ENCODE assay signal across 18 mouse cellular contexts in the genomic region with DNA sequence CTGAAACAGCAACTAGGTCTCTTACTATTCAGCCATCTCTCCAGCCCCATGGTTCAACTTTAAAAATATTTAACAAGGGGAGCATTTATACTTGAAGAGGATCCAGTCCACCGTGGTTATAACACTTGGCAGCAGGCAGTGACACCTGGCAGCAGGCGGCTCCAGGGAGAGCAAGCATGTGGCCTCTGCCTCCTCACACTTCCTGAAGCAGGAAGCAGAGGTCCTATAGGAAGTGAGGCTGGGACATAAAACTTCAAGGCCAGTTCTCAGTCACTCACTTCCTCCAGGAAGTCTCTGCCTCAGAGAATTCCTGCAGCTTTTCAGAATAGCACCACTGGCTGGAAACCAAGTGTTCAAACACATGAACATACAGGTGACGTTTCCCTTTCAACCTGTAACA. TPM values are rescaled to one million over a fixed set of nuclear protein-coding genes. Genes with fewer than 3 reads are reported as not detected.
A peak's percentile ranks its signal among the peaks of the same experiment; 100 is the strongest.
DNase-seq lines count a peak whose midpoint lies in the region; ATAC-seq lines count a peak whose summit lies in the region.
"Had no signal": no experiment of that assay in that cellular context is flagged by ENCODE, and none has a peak within 500 bp of the region (broad histone marks: within the 10 kb centered on the region; RNA-seq: fewer than 3 reads in every experiment).

No protein-coding gene starts in this region.

- intact Hi-C loops in heart, postnatal 25 days (cut with DNase I), result no loop called here
- intact Hi-C loops in heart, postnatal 10 days (cut with DNase I), result no loop called here

- H3K4me3 ChIP-seq in hindbrain, embryonic 10.5 days, result no peak overlapping the region
- H3K4me3 ChIP-seq: neural tube, embryonic 12.5 days had no signal

- ATAC-seq in frontal cortex, adult (ENCODE audit: low TSS enrichment), result no peak

- H3K36me3 ChIP-seq in hindbrain, embryonic 10.5 days, result no peaks in the 10 kb centered on the region
- H3K36me3 ChIP-seq: neural tube, embryonic 12.5 days had no signal

- no peaks in the 10 kb centered on the region for H3K9me3 ChIP-seq in hindbrain, embryonic 10.5 days
- H3K9me3 ChIP-seq: neural tube, embryonic 12.5 days had no signal

- H3K4me1 ChIP-seq in hindbrain, embryonic 10.5 days (replicated peaks), result no peaks in the 10 kb centered on the region
- H3K4me1 ChIP-seq: neural tube, embryonic 12.5 days had no signal

- no peaks in the 10 kb centered on the region for H3K27me3 ChIP-seq in hindbrain, embryonic 10.5 days (ENCODE audit: insufficient read depth, poor library complexity, severe bottlenecking)
- H3K27me3 ChIP-seq: neural tube, embryonic 12.5 days had no signal

- peak; percentile 96 for DNase-seq in heart, adult 11 months
- no peak for DNase-seq in heart, postnatal 25 days (ENCODE audit: low spot score)
- peak; percentile 14 for DNase-seq in adrenal gland, postnatal 10 days
- peak; percentile 15 to 32 for DNase-seq in heart, postnatal 10 days
- DNase-seq in kidney, postnatal 25 days, result peak; percentile 36 to 78
- no peak for DNase-seq in layer of hippocampus, postnatal 10 days (ENCODE audit: low spot score in 2 of 2)
- no peak for DNase-seq in hindbrain, embryonic 10.5 days (ENCODE audit: low spot score)
- DNase-seq: cerebellum, adult 11-12 months; embryo, embryonic 11 days; midbrain, embryonic 14.5 days; retina, postnatal 1 day; thymus, postnatal 25 days had no signal

- WGBS in hindbrain, embryonic 10.5 days, result 69% methylated on average over 3 of the region's 3 CpGs

- H3K27ac ChIP-seq in hindbrain, embryonic 10.5 days, result no peak overlapping the region
- H3K27ac ChIP-seq: neural tube, embryonic 12.5 days had no signal

RNA-seq across cellular contexts. Expression of a gene that starts 20.7 kb away (rescaled TPM):
- total RNA-seq in heart, postnatal 25 days (2021), result not detected
- total RNA-seq in adrenal gland, postnatal 10 days (2021), result not detected
- total RNA-seq in heart, postnatal 10 days (2021), result not detected
- not detected for total RNA-seq in layer of hippocampus, postnatal 10 days (2021)
- polyA plus RNA-seq in hindbrain, embryonic 10.5 days (2016; fragmentation: Nextera tagmentation; extraction: Ambion mirVana), result not detected in 2 replicates
- total RNA-seq: gastrocnemius, adult 18-20 months; heart, postnatal 14 days; left cerebral cortex, postnatal 25 days had no signal
- polyA plus RNA-seq: intestine, embryonic 14.5 days; midbrain, embryonic 14.5 days; neural tube, embryonic 12.5 days had no signal

RNA-seq across cellular contexts. Expression of a gene that starts 34.4 kb away (rescaled TPM):
- total RNA-seq in heart, postnatal 25 days (2021), result 10 to 100 TPM; 18.9 to 20.1 TPM
- total RNA-seq in adrenal gland, postnatal 10 days (2021), result 10 to 100 TPM; 22.3 to 29.2 TPM
- total RNA-seq in heart, postnatal 10 days (2021), result 10 to 100 TPM; 33.4 to 33.5 TPM
- total RNA-seq in layer of hippocampus, postnatal 10 days (2021), result 10 to 100 TPM; 38.0 to 46.6 TPM
- polyA plus RNA-seq in hindbrain, embryonic 10.5 days (2016; fragmentation: Nextera tagmentation; extraction: Ambion mirVana), result 41.3 and 41.8 TPM in 2 replicates

Comparison
In these comparisons a context has a peak if more than half of its experiments do, and no peak if none do; other contexts are left out.
1. DNase-seq: peak in heart, adult 11 months (single experiment), adrenal gland, postnatal 10 days (single experiment), heart, postnatal 10 days (2 of 2) and kidney, postnatal 25 days (2 of 2); none in heart, postnatal 25 days (single experiment), layer of hippocampus, postnatal 10 days (0 of 2) and hindbrain, embryonic 10.5 days (single experiment).